Mouse (Mus musculus): ENCODE results near the gene Akain1.

DNA sequence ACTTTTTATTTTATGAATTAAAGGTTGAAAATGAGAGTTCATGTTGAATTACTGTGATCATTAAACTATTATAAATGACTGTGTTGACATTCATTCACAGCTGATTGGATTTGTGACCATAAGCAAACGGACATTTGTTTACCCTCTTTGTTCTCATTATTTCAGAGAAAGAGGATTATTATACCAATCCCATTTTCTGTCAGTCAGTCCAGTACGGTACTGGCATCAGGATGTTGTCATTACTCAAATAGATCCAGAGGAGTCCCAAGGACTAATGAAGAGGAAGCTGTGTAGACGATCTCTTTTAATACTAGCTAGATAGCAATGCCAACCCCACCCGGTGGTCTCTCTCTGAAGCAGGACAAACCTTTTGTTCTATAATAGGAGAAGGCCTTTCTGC, 58.2 kb downstream of the Akain1 start:
- TF ChIP-seq EP300 (IDR thresholded peaks at IDR 0.05; ENCODE audit: low read depth) (no peak), CTCF (IDR thresholded peaks at IDR 0.05; ENCODE audit: low read depth) (no peak)
